Mouse (Mus musculus): Measurements from ENCODE around the gene Gm12185. TPM values are rescaled to one million over a fixed set of nuclear protein-coding genes. Genes with fewer than 3 reads are reported as not detected.
"Not testable (repeated sequence)": the region's sequence is repeated elsewhere in the genome, so short reads cannot be mapped to it uniquely, and the experiment has no call there.

Gene Gm12185
- polyA plus RNA-seq, 1 experiment from 2014 or later: not detected

- H3K9ac ChIP-seq (replicated peaks); H3K4me2 ChIP-seq (ENCODE audit: low read depth, low read length); H3K36me3 ChIP-seq (replicated peaks; ENCODE audit: insufficient read depth, low read length); DNase-seq; H3K4me1 ChIP-seq (ENCODE audit: insufficient read depth); ATAC-seq; H3K4me3 ChIP-seq (ENCODE audit: low read depth, low read length); H3K27me3 ChIP-seq (ENCODE audit: insufficient read depth, low read length); H3K9me3 ChIP-seq (ENCODE audit: low read length); H3K27ac ChIP-seq (ENCODE audit: low read depth): not testable (repeated sequence)
- WGBS (ENCODE audit: insufficient replicate concordance): no CpG with 5 or more reads among the region's 5 CpGs
These were observed 12.0 kb downstream of the Gm12185 start for GRCm38 (mm10) chr11:48980052-48980451.

GRCm38 (mm10) chr11:48979251-48979650 lies 12.8 kb downstream of the Gm12185 start, which contains the start of gene 9930111J21Rik1:
Gene 9930111J21Rik1, minus strand, starts transcription at chr11:48979398.
- not testable (repeated sequence) for H3K4me2 ChIP-seq (ENCODE audit: low read depth, low read length); H3K27me3 ChIP-seq (ENCODE audit: insufficient read depth, low read length); H3K36me3 ChIP-seq (replicated peaks; ENCODE audit: insufficient read depth, low read length); H3K4me3 ChIP-seq (ENCODE audit: low read depth, low read length); H3K27ac ChIP-seq (ENCODE audit: low read depth); DNase-seq; H3K9me3 ChIP-seq (ENCODE audit: low read length); H3K4me1 ChIP-seq (ENCODE audit: insufficient read depth); H3K9ac ChIP-seq (replicated peaks)
- WGBS (ENCODE audit: insufficient replicate concordance): no CpG with 5 or more reads among the region's 3 CpGs
- peak; percentile 64 for ATAC-seq

- H3K4me2 ChIP-seq (ENCODE audit: low read depth, low read length); H3K27ac ChIP-seq (ENCODE audit: low read depth); DNase-seq; H3K27me3 ChIP-seq (ENCODE audit: insufficient read depth, low read length); H3K9me3 ChIP-seq (ENCODE audit: low read length); H3K9ac ChIP-seq (replicated peaks); H3K36me3 ChIP-seq (replicated peaks; ENCODE audit: insufficient read depth, low read length); H3K4me3 ChIP-seq (ENCODE audit: low read depth, low read length); H3K4me1 ChIP-seq (ENCODE audit: insufficient read depth): not testable (repeated sequence)
- peak; percentile 53 for ATAC-seq
- no CpG with 5 or more reads among the region's 1 CpGs for WGBS (ENCODE audit: insufficient replicate concordance)
These were observed 13.6 kb downstream of the Gm12185 start, which contains the start of gene Olfr56 for GRCm38 (mm10) chr11:48978240-48978939. Gene Olfr56, plus strand, starts transcription at chr11:48978889.

- ATAC-seq; H3K27ac ChIP-seq (ENCODE audit: low read depth); H3K9me3 ChIP-seq (ENCODE audit: low read length); DNase-seq; H3K36me3 ChIP-seq (replicated peaks; ENCODE audit: insufficient read depth, low read length); H3K4me1 ChIP-seq (ENCODE audit: insufficient read depth); H3K27me3 ChIP-seq (ENCODE audit: insufficient read depth, low read length); H3K9ac ChIP-seq (replicated peaks); H3K4me3 ChIP-seq (ENCODE audit: low read depth, low read length); H3K4me2 ChIP-seq (ENCODE audit: low read depth, low read length): not testable (repeated sequence)
- WGBS (ENCODE audit: insufficient replicate concordance): no CpG with 5 or more reads among the region's 1 CpGs
These were observed 17.3 kb downstream of the Gm12185 start for GRCm38 (mm10) chr11:48974686-48975085.

DNA sequence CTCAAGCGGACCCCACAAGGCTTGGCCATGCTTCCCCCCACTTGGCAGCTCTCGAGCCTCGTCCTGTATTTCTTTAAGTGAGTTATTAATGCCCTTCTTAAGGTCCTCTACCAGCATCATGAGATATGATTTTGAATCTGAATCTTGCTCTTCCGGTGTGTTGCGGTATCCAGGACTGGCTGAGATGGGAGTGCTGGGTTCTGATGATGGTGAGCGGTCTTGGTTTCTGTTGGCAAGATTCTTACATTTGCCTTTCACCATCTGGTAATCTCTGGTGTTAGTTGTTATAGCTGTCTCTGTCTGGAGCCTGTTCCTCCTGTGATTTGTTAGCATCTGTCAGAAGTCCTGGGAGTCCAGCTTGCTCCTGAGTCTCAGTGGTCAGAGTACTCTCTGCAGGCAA lies 45.9 kb downstream of the Gm12185 start, which contains the start of gene Psme2b:
Gene Psme2b (minus strand): TSS at position 101 of the 400 bp plus-strand sequence.
- not testable (repeated sequence) for ATAC-seq; H3K9me3 ChIP-seq (ENCODE audit: low read length); H3K9ac ChIP-seq (replicated peaks); H3K27ac ChIP-seq (ENCODE audit: low read depth); H3K27me3 ChIP-seq (ENCODE audit: insufficient read depth, low read length); H3K4me2 ChIP-seq (ENCODE audit: low read depth, low read length); DNase-seq; H3K36me3 ChIP-seq (replicated peaks; ENCODE audit: insufficient read depth, low read length); H3K4me1 ChIP-seq (ENCODE audit: insufficient read depth); H3K4me3 ChIP-seq (ENCODE audit: low read depth, low read length)
- WGBS (ENCODE audit: insufficient replicate concordance): 88% methylated on average over 6 of the region's 6 CpGs

DNA sequence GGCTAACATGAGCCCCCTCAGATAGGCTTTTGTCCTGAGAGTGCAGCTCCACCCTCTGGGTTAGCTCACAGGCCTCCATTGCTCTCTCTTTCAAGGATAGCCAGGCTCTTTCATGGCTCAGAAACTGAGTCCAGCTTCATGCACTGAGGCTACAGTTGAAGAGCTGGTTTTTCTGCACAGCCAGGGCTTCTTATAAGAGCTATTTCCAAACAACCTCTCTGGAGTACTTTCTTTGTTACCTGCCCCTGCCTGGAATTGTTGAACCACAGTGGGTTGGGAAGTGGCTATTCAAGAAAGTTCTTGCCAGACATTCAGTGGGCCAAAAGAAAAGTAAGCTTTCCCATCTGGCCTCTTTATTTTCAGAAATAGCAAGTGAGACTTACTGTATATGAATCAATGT lies 52.7 kb downstream of the Gm12185 start:
- ATAC-seq; H3K4me1 ChIP-seq (ENCODE audit: insufficient read depth); H3K36me3 ChIP-seq (replicated peaks; ENCODE audit: insufficient read depth, low read length); H3K9me3 ChIP-seq (ENCODE audit: low read length); H3K9ac ChIP-seq (replicated peaks); H3K27me3 ChIP-seq (ENCODE audit: insufficient read depth, low read length); DNase-seq; H3K4me3 ChIP-seq (ENCODE audit: low read depth, low read length); H3K27ac ChIP-seq (ENCODE audit: low read depth); H3K4me2 ChIP-seq (ENCODE audit: low read depth, low read length): not testable (repeated sequence)

DNA sequence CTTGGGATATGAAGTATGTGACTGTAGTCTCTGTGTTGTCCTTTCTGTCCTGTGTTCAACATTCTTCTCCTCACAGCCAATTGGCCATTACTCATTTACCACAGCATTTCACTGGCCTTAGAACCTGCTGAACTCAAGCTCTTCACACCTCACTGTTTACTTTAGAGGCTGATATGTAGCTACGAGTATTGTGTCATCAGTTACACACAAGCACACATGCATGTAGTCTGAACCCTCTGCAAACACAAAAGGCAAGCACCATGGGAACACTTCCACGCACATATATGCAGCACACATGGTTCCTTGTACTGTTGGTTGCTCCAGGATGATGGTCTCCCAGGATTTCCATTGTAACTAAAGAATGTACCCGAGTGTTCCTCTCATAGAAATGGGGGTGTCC lies 56.7 kb downstream of the Gm12185 start:
- not testable (repeated sequence) for H3K4me1 ChIP-seq (ENCODE audit: insufficient read depth); H3K4me3 ChIP-seq (ENCODE audit: low read depth, low read length); H3K9ac ChIP-seq (replicated peaks); H3K27ac ChIP-seq (ENCODE audit: low read depth); H3K4me2 ChIP-seq (ENCODE audit: low read depth, low read length); H3K36me3 ChIP-seq (replicated peaks; ENCODE audit: insufficient read depth, low read length); H3K27me3 ChIP-seq (ENCODE audit: insufficient read depth, low read length); DNase-seq; H3K9me3 ChIP-seq (ENCODE audit: low read length)
- ATAC-seq: 0 out of 2 replicates have a peak, but pooled peaks have one; percentile 36
- no CpG with 5 or more reads among the region's 3 CpGs for WGBS (ENCODE audit: insufficient replicate concordance)

GRCm38 (mm10) chr11:48933923-48934322 lies 58.1 kb downstream of the Gm12185 start:
- not testable (repeated sequence) for H3K27me3 ChIP-seq (ENCODE audit: insufficient read depth, low read length); H3K36me3 ChIP-seq (replicated peaks; ENCODE audit: insufficient read depth, low read length); ATAC-seq; H3K4me1 ChIP-seq (ENCODE audit: insufficient read depth); H3K27ac ChIP-seq (ENCODE audit: low read depth); DNase-seq; H3K4me3 ChIP-seq (ENCODE audit: low read depth, low read length); H3K9me3 ChIP-seq (ENCODE audit: low read length); H3K9ac ChIP-seq (replicated peaks); H3K4me2 ChIP-seq (ENCODE audit: low read depth, low read length)
- WGBS (ENCODE audit: insufficient replicate concordance): 9% methylated on average over 1 of the region's 1 CpGs

DNA sequence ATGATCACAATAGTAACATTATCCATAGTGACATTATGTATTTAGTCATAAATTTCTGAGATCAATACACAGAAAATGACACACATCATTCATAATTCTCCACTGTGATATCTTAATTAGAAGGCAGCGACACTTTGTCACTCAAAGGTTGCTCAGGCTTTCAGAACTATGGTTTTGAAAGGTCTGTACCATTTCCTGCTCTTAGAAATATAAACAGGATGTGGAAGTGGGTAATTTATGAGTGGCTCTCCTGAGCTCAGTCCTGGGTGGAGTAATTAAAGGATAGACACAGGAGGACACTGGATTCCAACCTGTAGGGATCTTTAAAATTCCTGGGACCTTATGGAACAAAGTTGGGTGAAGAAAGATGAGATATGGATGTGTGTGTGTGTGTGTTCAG lies 58.6 kb downstream of the Gm12185 start:
- 43% methylated on average over 1 of the region's 1 CpGs for WGBS (ENCODE audit: insufficient replicate concordance)
- not testable (repeated sequence) for ATAC-seq; H3K4me3 ChIP-seq (ENCODE audit: low read depth, low read length)

GRCm38 (mm10) chr11:48928068-48928467 lies 64.0 kb downstream of the Gm12185 start:
- not testable (repeated sequence) for H3K4me1 ChIP-seq (ENCODE audit: insufficient read depth); H3K27ac ChIP-seq (ENCODE audit: low read depth); H3K4me3 ChIP-seq (ENCODE audit: low read depth, low read length); H3K36me3 ChIP-seq (replicated peaks; ENCODE audit: insufficient read depth, low read length); H3K4me2 ChIP-seq (ENCODE audit: low read depth, low read length); DNase-seq; H3K9me3 ChIP-seq (ENCODE audit: low read length); H3K27me3 ChIP-seq (ENCODE audit: insufficient read depth, low read length); ATAC-seq; H3K9ac ChIP-seq (replicated peaks)
- WGBS (ENCODE audit: insufficient replicate concordance): 86% methylated on average over 1 of the region's 1 CpGs

More for the DNA sequence above, 58.6 kb downstream of the Gm12185 start:
- H3K4me1 ChIP-seq (ENCODE audit: insufficient read depth); H3K36me3 ChIP-seq (replicated peaks; ENCODE audit: insufficient read depth, low read length); H3K4me2 ChIP-seq (ENCODE audit: low read depth, low read length); DNase-seq; H3K27ac ChIP-seq (ENCODE audit: low read depth); H3K9me3 ChIP-seq (ENCODE audit: low read length); H3K27me3 ChIP-seq (ENCODE audit: insufficient read depth, low read length); H3K9ac ChIP-seq (replicated peaks): not testable (repeated sequence)

All from liver, postnatal 0 days (tissue).